Mouse (Mus musculus) brain, embryonic 14.5 days (tissue): ENCODE results near the gene Fgf5.

Source experiments
- CTCF ChIP-seq: fragments of 200-500 bp; IDR thresholded peaks from 2 replicates; pipeline ENCODE4 v1.5.1; 2012; ENCODE audit warnings: inconsistent platforms, mild to moderate bottlenecking, moderate library complexity, borderline replicate concordance; ENCODE audit not compliant: insufficient read depth, insufficient read length; ENCODE audit errors: extremely low read depth
- POLR2A ChIP-seq: fragments of 200-500 bp; IDR thresholded peaks from 2 replicates; pipeline ENCODE4 v1.6.1; 2012; ENCODE audit warnings: mild to moderate bottlenecking, inconsistent platforms, borderline replicate concordance; ENCODE audit not compliant: poor library complexity, insufficient read depth, insufficient read length, severe bottlenecking; ENCODE audit errors: extremely low read depth

- TF ChIP-seq CTCF, result no peak
- TF ChIP-seq POLR2A, result no peak
Observed at GRCm38 (mm10) chr5:98245303-98245702, 8.7 kb upstream of the Fgf5 start.
